Comparison of ENCODE assay signal across 21 mouse cellular contexts in genomic region chr10:94864199-94864928, GRCm38 (mm10).
DNase-seq lines count a peak whose midpoint lies in the region; ATAC-seq and TF ChIP-seq lines count a peak whose summit lies in the region.
"Had no signal": no experiment of that assay in that cellular context is flagged by ENCODE, and none has a peak within 500 bp of the region (broad histone marks: within the 10 kb centered on the region; RNA-seq: fewer than 3 reads in every experiment).

No protein-coding gene starts in this region.

- peak; percentile 29 for DNase-seq in thymus, postnatal 4 days
- DNase-seq in thymus, postnatal 25 days, result no peak
- DNase-seq in adrenal gland, postnatal 4 days (ENCODE audit: low spot score in 2 of 2), result no peak
- no peak for DNase-seq in hindbrain, postnatal 0 days (ENCODE audit: low spot score)
- DNase-seq in urinary bladder, postnatal 25 days (ENCODE audit: low spot score), result no peak
- DNase-seq: adrenal gland, postnatal 10 days; B cell, adult 2 months; cerebellum, adult 11-12 months; cerebellum, adult 9-10 months; cerebellum, postnatal 36 days; gastrocnemius, postnatal 10 days; heart, adult 2 months; heart, postnatal 10 days; heart, postnatal 4 days had no signal

- no peak overlapping the region for H3K27ac ChIP-seq in hindbrain, postnatal 0 days
- H3K27ac ChIP-seq: embryonic facial prominence, embryonic 13.5 days; forebrain, embryonic 12.5 days; heart, adult 2 months; hindbrain, embryonic 12.5 days had no signal

- no peaks in the 10 kb centered on the region for H3K4me1 ChIP-seq in hindbrain, postnatal 0 days (ENCODE audit: insufficient read depth, low read length)

- peak; percentile 76 for ATAC-seq in CD4-positive, CD25-positive, alpha-beta regulatory T cell, adult 4 months
- peak; percentile 74 for ATAC-seq in inflammation-experienced regulatory T-cells, adult 6 months
- ATAC-seq in hindbrain, postnatal 0 days, result no peak
- ATAC-seq: forebrain, embryonic 16.5 days; intestine, postnatal 0 days had no signal

- no peak for TF ChIP-seq CTCF in hindbrain, postnatal 0 days (IDR thresholded peaks at IDR 0.05; ENCODE audit: low read depth)

- no peaks in the 10 kb centered on the region for H3K9me3 ChIP-seq in hindbrain, postnatal 0 days (ENCODE audit: low read length)
- H3K9me3 ChIP-seq: embryonic facial prominence, embryonic 13.5 days; forebrain, embryonic 12.5 days; hindbrain, embryonic 12.5 days had no signal

- no peak overlapping the region for H3K4me2 ChIP-seq in hindbrain, postnatal 0 days (ENCODE audit: low read depth, low read length)
- H3K4me2 ChIP-seq: embryonic facial prominence, embryonic 13.5 days; forebrain, embryonic 12.5 days; hindbrain, embryonic 12.5 days had no signal

- no peak overlapping the region for H3K9ac ChIP-seq in hindbrain, postnatal 0 days (replicated peaks; ENCODE audit: low read length)
- H3K9ac ChIP-seq: embryonic facial prominence, embryonic 13.5 days; hindbrain, embryonic 12.5 days had no signal

- H3K4me3 ChIP-seq in hindbrain, postnatal 0 days (ENCODE audit: low read length), result no peak overlapping the region
- H3K4me3 ChIP-seq: embryonic facial prominence, embryonic 13.5 days; forebrain, embryonic 12.5 days; heart, adult 2 months; hindbrain, embryonic 12.5 days had no signal

- WGBS in hindbrain, postnatal 0 days, result 85% methylated on average over 9 of the region's 9 CpGs

- H3K36me3 ChIP-seq in hindbrain, postnatal 0 days (ENCODE audit: insufficient read depth, low read length), result peaks cover 12% of the 10 kb centered on the region
- H3K36me3 ChIP-seq: embryonic facial prominence, embryonic 13.5 days had no signal

- H3K27me3 ChIP-seq in hindbrain, postnatal 0 days (ENCODE audit: insufficient read depth, low read length), result no peaks in the 10 kb centered on the region
- H3K27me3 ChIP-seq: embryonic facial prominence, embryonic 13.5 days; forebrain, embryonic 12.5 days; hindbrain, embryonic 12.5 days had no signal
